Mouse (Mus musculus) lung, embryonic 14.5 days (tissue): ENCODE measurements around the gene Plod3. TPM values are rescaled to one million over a fixed set of nuclear protein-coding genes. Genes with fewer than 3 reads are reported as not detected.
A peak's percentile ranks its signal among the peaks of the same experiment; 100 is the strongest.

Source experiments
- ATAC-seq: fragments of 200-750 bp; cut with Nextera tagmentation; 2 replicates; pipeline ENCODE4 v1.8.0; 2017; ENCODE audit warnings: mild to moderate bottlenecking, moderate TSS enrichment, moderate library complexity; ENCODE audit not compliant: insufficient read depth
- DNase-seq: peaks from one replicate; pipeline ENCODE4 v3.0.0-alpha.2; 2015
- H3K27ac ChIP-seq: fragments of 300-500 bp; sonication (generic); 2 replicates; pipeline ENCODE4 v1.5.1; 2014; ENCODE audit warnings: low read depth, mild to moderate bottlenecking, moderate library complexity
- H3K27me3 ChIP-seq: fragments of 300-500 bp; sonication (generic); 2 replicates; pipeline ENCODE4 v1.6.1; 2014; ENCODE audit warnings: low read length, control low read depth; ENCODE audit not compliant: insufficient read depth
- H3K36me3 ChIP-seq: fragments of 300-500 bp; sonication (generic); 2 replicates; pipeline ENCODE4 v1.6.1; 2014; ENCODE audit warnings: control low read depth; ENCODE audit not compliant: insufficient read depth
- H3K4me1 ChIP-seq: fragments of 300-500 bp; sonication (generic); 2 replicates; pipeline ENCODE4 v1.6.1; 2014; ENCODE audit warnings: antibody characterized with exemption, control low read depth; ENCODE audit not compliant: insufficient read depth
- H3K4me2 ChIP-seq: fragments of 300-500 bp; sonication (generic); 2 replicates; pipeline ENCODE4 v1.6.1; 2014; ENCODE audit warnings: mild to moderate bottlenecking
- H3K4me3 ChIP-seq: fragments of 300-500 bp; sonication (generic); 2 replicates; pipeline ENCODE4 v1.5.1; 2014; ENCODE audit warnings: low read depth, low read length
- H3K9ac ChIP-seq: fragments of 300-500 bp; sonication (generic); 2 replicates; pipeline ENCODE4 v1.6.1; 2014
- H3K9me3 ChIP-seq: fragments of 300-500 bp; sonication (generic); 2 replicates; pipeline ENCODE4 v1.6.1; 2016; ENCODE audit warnings: low read depth, low read length, control low read depth
- CTCF ChIP-seq: IDR thresholded peaks from 2 replicates; pipeline ENCODE4 v1.5.1; 2016; ENCODE audit warnings: antibody characterized with exemption, low read depth
- WGBS: fragments of 180-500 bp; shearing (Covaris S2); extraction: QIAGEN DNeasy Blood & Tissue Kit; methylation state at CpG from one replicate; pipeline ENCODE4 v1.1.7; 2014; 5-methylcytosine and 5-hydroxymethylcytosine counted together
- polyA plus RNA-seq: library from polyadenylated mRNA; unstranded; fragments of >200 nt; fragmentation: Nextera tagmentation; extraction: Ambion mirVana; gene quantifications from 2 replicates; pipeline ENCODE4 v1.2.1, GENCODE M21; 2014

Plod3 gene
- polyA plus RNA-seq, 1 experiment from 2014 or later: 43.7 TPM

- H3K4me2 ChIP-seq: peak within 1 kb of the TSS; percentile 72
- H3K27ac ChIP-seq: peak within 1 kb of the TSS; percentile 98
- peak; percentile 13 for DNase-seq
- no peak for TF ChIP-seq CTCF
- WGBS: 2% methylated on average over 12 of the region's 12 CpGs
- H3K9me3 ChIP-seq: no peaks in the 10 kb centered on the region
- H3K27me3 ChIP-seq: no peaks in the 10 kb centered on the region
- peaks cover 4% of the 10 kb centered on the region for H3K4me1 ChIP-seq
- peak within 1 kb of the TSS; percentile 96 for H3K9ac ChIP-seq
- peaks cover 41% of the 10 kb centered on the region for H3K36me3 ChIP-seq
- peak within 1 kb of the TSS; percentile 86 for H3K4me3 ChIP-seq
- ATAC-seq: 0 out of 2 replicates have a peak, but pooled peaks have one; percentile 1
These were observed 1.1 kb downstream of the Plod3 start, which contains the start of gene Znhit1 for GRCm38 (mm10) chr5:136987934-136988271. Gene Znhit1, minus strand, starts transcription at chr5:136988021.

DNA sequence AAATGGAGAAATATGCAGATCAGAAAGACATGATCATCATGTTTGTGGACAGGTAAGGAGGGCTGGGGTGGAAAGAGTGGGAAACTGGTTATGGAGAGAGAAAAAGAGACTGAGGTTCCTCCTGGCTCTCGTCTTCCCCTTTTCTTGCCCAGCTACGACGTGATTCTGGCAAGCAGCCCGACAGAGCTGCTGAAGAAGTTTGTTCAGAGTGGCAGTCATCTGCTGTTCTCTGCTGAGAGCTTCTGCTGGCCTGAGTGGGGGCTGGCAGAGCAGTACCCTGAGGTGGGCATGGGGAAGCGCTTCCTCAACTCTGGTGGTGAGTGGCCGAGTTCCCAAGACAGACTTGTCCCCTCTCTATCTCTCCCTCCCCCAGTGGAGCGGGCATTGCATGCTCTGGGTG is 1.6 kb downstream of the Plod3 start:
- peak overlapping the region; percentile 96 for H3K9ac ChIP-seq
- peak overlapping the region; percentile 72 for H3K4me2 ChIP-seq
- H3K9me3 ChIP-seq: no peaks in the 10 kb centered on the region
- no peak overlapping the region for H3K27ac ChIP-seq
- H3K4me1 ChIP-seq: peaks cover 4% of the 10 kb centered on the region
- no peaks in the 10 kb centered on the region for H3K27me3 ChIP-seq
- ATAC-seq (no peak), DNase-seq (peak; percentile 69)
- H3K4me3 ChIP-seq: peak overlapping the region; percentile 86
- WGBS: 41% methylated on average over 7 of the region's 7 CpGs
- no peak for TF ChIP-seq CTCF
- peaks cover 47% of the 10 kb centered on the region for H3K36me3 ChIP-seq

DNA sequence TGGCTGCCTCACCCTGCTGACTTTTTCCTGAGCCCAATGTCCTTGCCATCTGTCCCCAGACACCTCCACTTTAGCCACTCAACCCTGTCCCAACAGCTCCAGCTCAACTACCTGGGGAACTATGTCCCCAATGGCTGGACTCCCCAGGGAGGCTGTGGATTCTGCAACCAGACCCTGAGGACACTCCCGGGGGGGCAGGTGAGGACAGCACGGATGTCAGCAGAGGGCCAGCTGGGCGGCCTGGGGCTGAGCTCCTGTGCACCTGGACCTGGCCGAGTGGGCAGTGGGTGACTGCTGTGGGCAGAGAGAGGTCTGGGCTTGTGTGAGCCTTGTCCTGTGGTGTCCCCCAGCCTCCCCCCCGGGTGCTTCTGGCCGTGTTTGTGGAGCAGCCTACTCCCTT is 3.0 kb downstream of the Plod3 start:
- DNase-seq (no peak), ATAC-seq (no peak)
- Histone ChIP-seq H3K4me2 (no peak overlapping the region), H3K9me3 (no peaks in the 10 kb centered on the region), H3K36me3 (peaks cover 55% of the 10 kb centered on the region), H3K4me1 (peaks cover 4% of the 10 kb centered on the region), H3K4me3 (no peak overlapping the region), H3K9ac (no peak overlapping the region), H3K27ac (no peak overlapping the region), H3K27me3 (no peaks in the 10 kb centered on the region)
- no peak for TF ChIP-seq CTCF
- WGBS: 89% methylated on average over 6 of the region's 6 CpGs

GRCm38 (mm10) chr5:136999449-136999848 is 12.6 kb downstream of the Plod3 start:
- Histone ChIP-seq H3K27me3 (no peaks in the 10 kb centered on the region), H3K4me2 (no peak overlapping the region), H3K9ac (no peak overlapping the region), H3K9me3 (no peaks in the 10 kb centered on the region), H3K27ac (no peak overlapping the region), H3K36me3 (peaks cover 17% of the 10 kb centered on the region), H3K4me3 (no peak overlapping the region), H3K4me1 (peaks cover 10% of the 10 kb centered on the region; the same call in 1 of the 2 replicates)
- no peak for TF ChIP-seq CTCF
- no peak for ATAC-seq
- 60% methylated on average over 4 of the region's 5 CpGs for WGBS
- no peak for DNase-seq

DNA sequence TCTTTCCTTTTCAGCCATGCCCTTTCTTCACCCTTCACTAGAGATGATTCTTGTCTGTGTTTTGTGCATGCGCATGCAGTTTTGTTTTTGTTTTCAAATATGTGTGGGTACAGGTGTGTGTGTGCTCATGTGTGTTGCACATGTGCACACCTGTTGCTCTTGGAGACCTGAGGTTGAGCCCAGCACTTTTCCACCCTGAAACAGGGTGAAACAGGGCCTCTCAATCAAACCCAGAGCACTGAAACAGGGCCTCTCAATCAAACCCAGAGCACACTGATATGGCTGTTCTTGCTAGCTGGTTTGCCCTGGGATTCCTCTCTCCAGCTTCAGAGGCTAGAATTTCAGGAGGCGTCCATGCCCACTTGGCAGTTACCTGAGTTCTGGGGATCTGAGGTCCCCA is 13.8 kb downstream of the Plod3 start:
- ATAC-seq (no peak), DNase-seq (peak; percentile 22)
- Histone ChIP-seq H3K4me1 (peaks cover 10% of the 10 kb centered on the region; the same call in 1 of the 2 replicates), H3K27me3 (no peaks in the 10 kb centered on the region), H3K9ac (no peak overlapping the region), H3K4me3 (no peak overlapping the region), H3K27ac (no peak overlapping the region), H3K36me3 (peaks cover 5% of the 10 kb centered on the region), H3K4me2 (no peak overlapping the region), H3K9me3 (no peaks in the 10 kb centered on the region)
- TF ChIP-seq CTCF: no peak
- 88% methylated on average over 2 of the region's 2 CpGs for WGBS

GRCm38 (mm10) chr5:137007276-137007675 is 20.5 kb downstream of the Plod3 start:
- WGBS: 28% methylated on average over 8 of the region's 8 CpGs
- Histone ChIP-seq H3K9ac (no peak overlapping the region), H3K36me3 (no peaks in the 10 kb centered on the region), H3K4me2 (no peak overlapping the region), H3K4me1 (no peaks in the 10 kb centered on the region), H3K9me3 (no peaks in the 10 kb centered on the region), H3K27me3 (no peaks in the 10 kb centered on the region; the same call in 1 of the 2 replicates), H3K27ac (no peak overlapping the region), H3K4me3 (no peak overlapping the region)
- no peak for ATAC-seq
- DNase-seq: peak; percentile 73
- TF ChIP-seq CTCF: no peak

DNA sequence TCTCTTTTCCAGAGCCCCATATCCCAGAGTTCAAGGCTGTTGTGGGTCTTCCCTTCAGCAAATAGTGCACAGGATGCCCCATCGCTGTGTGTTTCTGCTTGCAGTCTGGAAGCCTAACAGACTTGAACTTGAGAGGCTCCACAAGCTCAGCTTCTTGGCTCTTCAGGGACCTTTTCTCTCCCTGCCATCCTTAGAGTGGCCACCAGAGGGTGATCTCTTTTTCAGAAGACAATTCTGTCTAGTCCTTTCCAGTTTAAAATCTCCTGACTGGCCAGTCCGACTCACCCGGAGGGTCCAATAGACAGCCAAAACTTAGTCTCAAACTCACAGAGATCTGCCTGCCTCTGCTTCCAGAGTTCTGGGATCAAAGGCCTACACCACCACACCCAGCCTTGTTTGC is 23.2 kb downstream of the Plod3 start:
- ATAC-seq: no peak
- no peak overlapping the region for H3K27ac ChIP-seq
- TF ChIP-seq CTCF: peak; percentile 70
- no peaks in the 10 kb centered on the region for H3K36me3 ChIP-seq
- peak; percentile 84 for DNase-seq
- WGBS: 17% methylated on average over 3 of the region's 3 CpGs
- no peak overlapping the region for H3K4me3 ChIP-seq
- H3K9ac ChIP-seq: no peak overlapping the region
- H3K27me3 ChIP-seq: no peaks in the 10 kb centered on the region; the same call in 1 of the 2 replicates
- no peaks in the 10 kb centered on the region for H3K9me3 ChIP-seq
- H3K4me2 ChIP-seq: no peak overlapping the region
- H3K4me1 ChIP-seq: no peaks in the 10 kb centered on the region
